Mouse (Mus musculus): Measurements from ENCODE around the gene Galk2.

- TF ChIP-seq POLR2A (IDR thresholded peaks at IDR 0.05; ENCODE audit: control insufficient read depth, extremely low read depth, insufficient read depth, low read length, poor library complexity) = no peak
- no peak for TF ChIP-seq CTCF (IDR thresholded peaks at IDR 0.05; ENCODE audit: borderline replicate concordance, control insufficient read depth, extremely low read depth, insufficient read depth, low read length, poor library complexity)
These were observed 147.2 kb downstream of the Galk2 start for GRCm38 (mm10) chr2:126006088-126006487.
